Mouse (Mus musculus): ENCODE results near the gene Dnajb14. TPM values are rescaled to one million over a fixed set of nuclear protein-coding genes. Genes with fewer than 3 reads are reported as not detected.
"Not testable (repeated sequence)": the region's sequence is repeated elsewhere in the genome, so short reads cannot be mapped to it uniquely, and the experiment has no call there.

The Dnajb14 gene
- polyA plus RNA-seq, 1 experiment from 2014 or later: 5.6 TPM

GRCm38 (mm10) chr3:137952225-137952913 lies 84.9 kb downstream of the Dnajb14 start:
- peak; percentile 53 for DNase-seq (ENCODE audit: low spot score)

GRCm38 (mm10) chr3:137952914-137953880 lies 85.7 kb downstream of the Dnajb14 start:
- peak; percentile 76 for DNase-seq (ENCODE audit: low spot score)

- no peak for DNase-seq (ENCODE audit: low spot score)
These were observed 86.9 kb downstream of the Dnajb14 start for GRCm38 (mm10) chr3:137954256-137954916.

GRCm38 (mm10) chr3:137955560-137956081 lies 88.1 kb downstream of the Dnajb14 start:
- DNase-seq (ENCODE audit: low spot score): peak; percentile 47

- no peak for DNase-seq (ENCODE audit: low spot score)
These were observed 90.4 kb downstream of the Dnajb14 start for GRCm38 (mm10) chr3:137957864-137958263.

GRCm38 (mm10) chr3:137958352-137958751 lies 90.9 kb downstream of the Dnajb14 start:
- DNase-seq (ENCODE audit: low spot score): no peak

GRCm38 (mm10) chr3:137959456-137959855 lies 92.0 kb downstream of the Dnajb14 start:
- DNase-seq (ENCODE audit: low spot score): no peak

GRCm38 (mm10) chr3:137961736-137962385 lies 94.4 kb downstream of the Dnajb14 start:
- no peak for DNase-seq (ENCODE audit: low spot score)

GRCm38 (mm10) chr3:137963508-137963907 lies 96.0 kb downstream of the Dnajb14 start:
- peak; percentile 33 for DNase-seq (ENCODE audit: low spot score)

GRCm38 (mm10) chr3:137964014-137964413 lies 96.5 kb downstream of the Dnajb14 start:
- not testable (repeated sequence) for DNase-seq (ENCODE audit: low spot score)

Other genes starting within 250 kb of the Dnajb14 start
- 0.50 and 0.99 TPM in 2 replicates for gene Ddit4l, start 246.1 kb upstream of the Dnajb14 start, polyA plus RNA-seq (2015; fragmentation: Nextera tagmentation; extraction: Ambion mirVana)
- gene Gm21962, start 196.2 kb upstream of the Dnajb14 start, polyA plus RNA-seq (2015; fragmentation: Nextera tagmentation; extraction: Ambion mirVana): not detected in 2 replicates
- gene H2afz, start 3.2 kb upstream of the Dnajb14 start, polyA plus RNA-seq (2015; fragmentation: Nextera tagmentation; extraction: Ambion mirVana): 2,821 and 2,837 TPM in 2 replicates
- gene Lamtor3, start 50.8 kb downstream of the Dnajb14 start, polyA plus RNA-seq (2015; fragmentation: Nextera tagmentation; extraction: Ambion mirVana): 119 and 129 TPM in 2 replicates
- 22.6 and 26.0 TPM in 2 replicates for gene Dapp1, start 113.9 kb downstream of the Dnajb14 start, polyA plus RNA-seq (2015; fragmentation: Nextera tagmentation; extraction: Ambion mirVana)
- 0.10 and 0.14 TPM in 2 replicates for gene 1110002E22Rik, start 197.4 kb downstream of the Dnajb14 start, polyA plus RNA-seq (2015; fragmentation: Nextera tagmentation; extraction: Ambion mirVana)
- gene Gm5105, start 199.7 kb downstream of the Dnajb14 start, polyA plus RNA-seq (2015; fragmentation: Nextera tagmentation; extraction: Ambion mirVana): not detected in 2 replicates

Data from thymus, postnatal 0 days (tissue).